Mouse (Mus musculus) cerebellum, adult 2 months (tissue): ENCODE results near the gene Ip6k3.

Source experiments
- CTCF ChIP-seq: fragments of 200-500 bp; IDR thresholded peaks from 2 replicates; pipeline ENCODE4 v1.5.1; 2011; ENCODE audit warnings: low read depth, mild to moderate bottlenecking, control low read depth, low read length, moderate library complexity, borderline replicate concordance; ENCODE audit not compliant: insufficient read depth
- POLR2A ChIP-seq: fragments of 200-500 bp; IDR thresholded peaks from 2 replicates; pipeline ENCODE4 v1.6.1; 2011; ENCODE audit warnings: low read length, control low read depth, borderline replicate concordance; ENCODE audit not compliant: insufficient read depth

DNA sequence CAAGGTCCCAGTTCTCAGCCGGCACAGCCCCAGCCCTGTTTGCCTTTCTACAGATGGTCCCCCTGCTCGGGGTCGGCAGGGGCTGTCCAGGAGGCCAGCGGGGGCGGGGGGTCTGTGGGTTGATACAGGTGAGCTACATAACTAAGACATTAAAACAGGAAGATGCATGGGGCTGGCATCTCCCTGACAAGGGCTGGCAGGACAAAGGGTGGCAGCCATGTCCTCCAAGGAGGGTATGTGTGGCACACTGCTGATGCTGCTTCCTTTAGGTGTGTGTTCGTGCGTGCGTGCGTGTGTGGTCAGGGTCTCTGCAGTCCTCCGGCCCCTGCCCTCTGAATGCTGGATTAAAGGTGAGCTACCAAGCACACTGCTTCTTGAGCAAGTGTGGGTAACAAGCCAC is 40.6 kb downstream of the Ip6k3 start:
- TF ChIP-seq POLR2A (no peak), CTCF (no peak)
